Mouse (Mus musculus): ENCODE measurements around the gene Sec24d. TPM values are rescaled to one million over a fixed set of nuclear protein-coding genes. Genes with fewer than 3 reads are reported as not detected.
A peak's percentile ranks its signal among the peaks of the same experiment; 100 is the strongest.

Sec24d gene
- total RNA-seq, 2 experiments from 2014 or later = 61.3 to 69.4 TPM

DNA sequence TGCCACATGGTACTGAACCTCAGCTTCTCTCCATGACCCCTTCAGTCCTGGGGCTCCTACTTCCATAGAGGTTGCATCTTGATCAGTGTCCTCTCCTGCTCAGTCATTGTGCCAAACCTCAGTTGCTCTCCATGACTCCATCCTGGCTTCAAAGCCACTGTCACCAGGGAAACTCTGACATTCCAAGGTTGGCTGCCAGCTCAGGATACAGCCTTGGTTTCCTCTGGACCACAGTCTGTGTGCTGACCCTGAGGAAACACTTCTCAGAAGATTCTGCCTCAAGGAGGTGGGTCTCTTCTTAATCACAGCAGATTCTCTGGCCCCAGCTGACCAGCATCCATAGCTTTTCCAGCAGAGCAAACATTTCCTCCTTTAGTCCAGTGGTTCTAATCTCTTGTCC, 24.4 kb downstream of the Sec24d start:
- no peak for DNase-seq (ENCODE audit: low spot score in 2 of 2)

DNA sequence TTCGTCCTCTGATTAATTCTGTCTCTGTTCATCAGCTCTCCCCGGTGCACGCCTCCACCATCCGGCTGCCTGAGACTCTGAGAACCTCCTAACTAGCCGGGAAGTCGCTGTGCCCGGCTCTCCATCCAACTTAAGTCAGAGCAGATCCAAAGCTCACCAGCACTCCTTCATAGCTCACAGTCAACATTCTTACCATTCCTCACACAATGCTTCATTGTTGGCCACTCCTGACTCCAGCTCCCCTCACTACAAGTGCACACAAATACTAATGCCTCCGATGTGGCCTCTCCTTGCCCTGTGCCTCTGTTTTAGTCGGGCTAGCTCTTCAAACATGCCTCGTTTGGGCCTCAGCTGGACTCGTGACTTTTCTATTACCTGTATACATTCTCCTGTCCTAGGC, 29.4 kb downstream of the Sec24d start:
- DNase-seq (ENCODE audit: low spot score in 2 of 2) = no peak

- DNase-seq (ENCODE audit: low spot score in 2 of 2) = no peak
Observed at GRCm38 (mm10) chr3:123298283-123298682, 31.0 kb downstream of the Sec24d start.

DNA sequence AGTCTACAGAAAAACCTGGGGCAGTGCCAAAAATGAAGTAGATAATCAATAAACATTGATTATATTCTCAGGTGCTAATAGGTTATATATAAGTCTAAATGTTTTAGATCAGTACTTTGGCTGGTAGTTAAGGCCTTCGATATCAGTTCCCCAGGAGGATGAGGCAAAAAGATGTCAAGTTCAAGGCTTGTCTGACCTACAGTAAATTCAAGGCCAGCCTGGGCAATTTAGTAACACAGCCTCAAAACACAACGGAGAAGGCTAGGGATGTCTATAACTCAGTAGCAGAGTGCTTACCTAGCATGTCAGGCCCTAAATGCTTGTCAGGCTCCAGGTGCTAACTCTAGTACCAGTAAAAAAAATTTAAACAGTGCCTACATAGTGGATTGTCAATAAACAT, 34.3 kb downstream of the Sec24d start:
- no peak for DNase-seq (ENCODE audit: low spot score in 2 of 2)

GRCm38 (mm10) chr3:123305611-123306010, 38.4 kb downstream of the Sec24d start:
- DNase-seq (ENCODE audit: low spot score in 2 of 2) = no peak

GRCm38 (mm10) chr3:123307446-123307845, 40.2 kb downstream of the Sec24d start:
- no peak for DNase-seq (ENCODE audit: low spot score in 2 of 2)

DNA sequence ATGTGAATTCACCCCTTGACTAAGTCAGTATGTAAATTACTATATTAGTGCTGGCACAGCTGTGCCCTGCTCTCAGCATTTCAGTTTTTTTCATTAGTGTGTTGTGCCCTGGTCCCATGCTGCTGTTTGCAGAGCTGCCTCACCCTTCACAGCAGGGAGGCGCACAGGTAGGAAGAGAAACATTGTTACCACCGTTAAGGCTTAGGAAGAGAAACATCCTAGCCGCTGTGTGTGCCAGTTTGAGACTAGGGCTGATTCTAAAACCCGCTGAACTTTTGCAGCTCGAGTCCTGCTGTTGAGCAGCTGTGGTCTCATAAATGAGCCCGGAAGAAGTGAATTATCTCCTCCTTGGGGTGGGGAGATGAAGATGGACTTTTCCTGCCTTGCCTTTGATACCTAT, 41.9 kb downstream of the Sec24d start:
- no peak for DNase-seq (ENCODE audit: low spot score in 2 of 2)

DNA sequence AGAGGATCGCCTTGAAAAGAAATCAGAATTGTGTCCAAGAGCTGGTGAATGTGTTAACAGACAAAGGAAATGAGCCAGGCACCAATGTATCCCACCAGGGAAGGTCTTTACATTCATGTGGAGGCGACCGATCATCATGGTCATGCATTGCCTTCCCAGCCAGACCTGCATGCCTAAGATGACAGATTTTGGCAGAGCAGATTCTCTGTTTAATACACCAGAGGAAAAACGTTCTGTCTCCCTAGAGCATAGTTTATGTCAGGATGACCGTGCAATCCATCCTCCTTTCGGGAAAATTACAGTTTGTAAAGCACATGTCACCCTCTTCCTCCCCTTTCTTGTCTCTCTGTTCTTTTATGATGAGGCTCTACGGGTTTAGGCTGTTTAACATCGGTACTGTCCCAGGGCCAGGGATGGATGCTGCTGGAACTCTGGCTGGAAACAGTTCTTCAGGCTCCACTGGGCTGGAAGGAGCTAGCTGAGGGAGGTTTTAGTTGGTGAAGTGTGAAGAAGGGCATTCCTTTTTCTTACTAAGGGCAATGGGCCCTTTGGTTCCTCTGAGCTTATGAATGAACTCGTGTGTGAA, 45.3 kb downstream of the Sec24d start:
- no peak for DNase-seq (ENCODE audit: low spot score in 2 of 2)

DNA sequence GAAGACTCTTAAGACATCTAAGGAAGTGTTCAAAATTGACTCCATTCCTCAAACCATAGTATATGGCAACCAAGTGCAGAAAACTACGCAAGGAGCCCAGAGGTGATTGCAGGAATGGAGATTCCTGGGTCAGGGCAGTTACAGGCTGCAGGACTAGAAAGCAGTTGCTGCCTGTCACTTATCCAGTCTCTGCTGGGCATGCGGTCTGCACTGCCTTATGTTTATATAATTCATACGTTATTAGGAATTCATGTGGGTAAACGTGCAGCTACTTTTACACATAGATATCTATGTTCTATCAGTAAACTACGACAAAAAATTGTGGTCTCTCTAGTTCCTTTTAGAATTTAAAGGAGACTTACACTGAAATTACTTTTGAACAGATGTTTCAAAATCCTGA, 46.2 kb downstream of the Sec24d start:
- no peak for DNase-seq (ENCODE audit: low spot score in 2 of 2)

- no peak for DNase-seq (ENCODE audit: low spot score in 2 of 2)
Observed at GRCm38 (mm10) chr3:123313920-123314614, 46.8 kb downstream of the Sec24d start.

GRCm38 (mm10) chr3:123316066-123316465, 48.8 kb downstream of the Sec24d start:
- no peak for DNase-seq (ENCODE audit: low spot score in 2 of 2)

DNA sequence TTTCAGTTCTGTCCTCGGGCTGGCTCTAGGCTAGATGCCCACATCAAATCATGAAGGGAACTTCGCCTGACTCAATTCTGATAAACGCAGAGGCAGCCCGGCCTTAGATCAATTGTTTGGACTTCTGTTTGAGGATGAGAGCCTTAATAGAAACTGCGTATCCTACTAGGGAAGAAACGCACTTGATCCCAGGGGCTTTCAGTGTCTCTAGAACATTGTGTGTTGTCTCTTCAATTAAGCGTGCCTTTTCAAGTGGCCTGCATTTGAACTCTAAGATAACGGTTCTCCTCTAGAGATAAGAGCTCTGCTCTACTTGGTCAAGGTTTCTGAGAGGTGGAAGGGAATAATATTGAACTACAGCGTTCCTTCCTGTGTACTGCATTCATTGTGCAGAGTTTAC, 49.8 kb downstream of the Sec24d start:
- no peak for DNase-seq (ENCODE audit: low spot score in 2 of 2)

DNA sequence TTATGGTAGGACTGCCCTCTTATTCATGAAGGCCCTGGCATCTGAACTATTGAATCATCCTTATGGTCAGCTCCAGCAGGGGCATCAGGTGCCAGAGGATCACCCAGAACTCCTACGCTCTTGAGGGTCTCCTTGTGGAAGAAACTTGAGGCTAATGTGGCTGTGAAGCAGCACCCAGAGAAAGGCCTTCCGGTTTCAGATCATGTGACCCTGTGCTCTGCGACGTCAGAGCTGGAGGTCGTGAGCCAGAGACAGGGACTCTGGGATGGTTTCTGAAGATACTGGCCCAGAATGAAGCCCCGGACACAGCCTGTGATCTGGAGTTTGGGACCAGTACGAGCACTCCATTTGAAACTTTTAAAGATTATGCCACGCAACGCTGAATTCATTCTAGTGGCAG, 53.1 kb downstream of the Sec24d start:
- no peak for DNase-seq (ENCODE audit: low spot score in 2 of 2)

DNA sequence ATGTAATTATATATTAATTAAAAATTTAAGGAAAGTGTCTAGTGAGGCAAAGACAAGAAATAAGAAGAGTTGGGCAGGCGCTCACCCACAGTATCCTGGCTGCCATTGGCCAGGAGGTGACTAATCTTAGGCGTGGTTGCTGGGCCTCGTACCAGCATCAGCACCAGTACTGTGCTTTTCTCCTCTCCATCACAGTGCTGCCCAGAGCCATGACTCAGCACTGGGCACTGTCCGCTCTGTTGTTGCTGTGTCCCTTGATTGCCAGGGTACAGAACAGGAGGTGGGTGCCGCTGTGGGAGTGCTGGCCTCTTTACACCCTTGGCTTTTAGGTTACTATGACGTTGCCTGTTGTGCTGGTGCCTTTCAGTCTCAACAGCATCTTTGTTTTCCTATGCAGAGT, 54.4 kb downstream of the Sec24d start:
- no peak for DNase-seq (ENCODE audit: low spot score in 2 of 2)

DNA sequence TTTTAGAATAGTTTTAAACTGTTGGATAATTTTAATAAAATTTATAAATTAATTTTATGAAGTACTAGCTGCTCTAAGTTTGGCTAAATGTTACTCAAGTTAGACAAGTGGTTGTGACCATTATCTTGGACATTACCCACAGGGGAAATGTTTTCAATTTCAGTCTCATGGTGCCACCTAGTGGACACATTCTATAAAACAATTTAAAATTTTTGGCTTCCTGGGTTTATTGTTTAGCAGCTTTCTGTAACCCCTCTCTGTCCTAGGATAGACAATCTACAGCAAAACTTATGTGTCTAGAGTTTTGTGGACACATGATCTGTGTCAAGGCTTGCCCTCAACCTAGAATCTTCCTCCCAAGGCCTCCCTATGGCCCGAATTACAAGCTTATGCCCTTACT, 54.9 kb downstream of the Sec24d start:
- no peak for DNase-seq (ENCODE audit: low spot score in 2 of 2)

GRCm38 (mm10) chr3:123324326-123324725, 57.1 kb downstream of the Sec24d start:
- DNase-seq (ENCODE audit: low spot score in 2 of 2) = no peak

DNA sequence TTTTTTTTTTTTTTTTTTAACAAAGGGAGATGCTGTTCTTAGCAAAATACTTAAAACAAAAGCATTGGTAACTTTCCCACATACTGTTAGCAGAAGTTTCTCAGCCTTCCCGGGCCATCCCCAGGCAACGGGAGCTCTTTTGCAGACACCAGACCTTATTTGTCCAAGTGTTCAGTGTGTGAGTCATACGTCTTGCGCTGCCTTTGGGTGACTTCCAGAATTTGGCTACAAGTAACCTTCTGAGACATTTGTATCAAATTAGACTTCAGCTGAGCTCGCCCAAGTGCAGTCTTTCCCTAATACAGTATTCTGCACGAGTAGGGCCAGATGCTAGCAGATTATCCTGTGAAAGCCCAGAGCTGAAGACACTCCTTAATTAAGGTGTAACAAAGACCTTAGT, 62.0 kb downstream of the Sec24d start:
- peak; percentile 28 to 68 for DNase-seq (ENCODE audit: low spot score in 2 of 2)

DNA sequence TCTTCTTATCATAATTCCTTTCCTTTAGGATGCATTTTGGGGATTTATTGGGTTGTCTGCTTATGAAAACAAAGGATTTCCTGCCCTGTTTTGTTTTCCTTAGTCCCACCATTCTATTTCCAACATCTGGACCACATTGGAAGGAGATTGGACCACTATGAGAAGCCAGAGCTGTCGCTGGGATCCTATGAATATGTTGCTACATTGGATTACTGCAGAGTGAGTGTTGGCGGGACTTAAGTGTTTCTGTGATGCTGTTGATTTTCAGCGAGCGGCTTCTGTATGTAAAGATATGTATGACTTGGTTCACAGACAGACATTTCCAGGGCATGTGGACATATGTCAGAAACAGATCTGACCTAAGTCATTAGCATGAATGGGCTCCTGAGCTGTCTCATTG, 63.0 kb downstream of the Sec24d start:
- DNase-seq (ENCODE audit: low spot score in 2 of 2) = no peak

DNA sequence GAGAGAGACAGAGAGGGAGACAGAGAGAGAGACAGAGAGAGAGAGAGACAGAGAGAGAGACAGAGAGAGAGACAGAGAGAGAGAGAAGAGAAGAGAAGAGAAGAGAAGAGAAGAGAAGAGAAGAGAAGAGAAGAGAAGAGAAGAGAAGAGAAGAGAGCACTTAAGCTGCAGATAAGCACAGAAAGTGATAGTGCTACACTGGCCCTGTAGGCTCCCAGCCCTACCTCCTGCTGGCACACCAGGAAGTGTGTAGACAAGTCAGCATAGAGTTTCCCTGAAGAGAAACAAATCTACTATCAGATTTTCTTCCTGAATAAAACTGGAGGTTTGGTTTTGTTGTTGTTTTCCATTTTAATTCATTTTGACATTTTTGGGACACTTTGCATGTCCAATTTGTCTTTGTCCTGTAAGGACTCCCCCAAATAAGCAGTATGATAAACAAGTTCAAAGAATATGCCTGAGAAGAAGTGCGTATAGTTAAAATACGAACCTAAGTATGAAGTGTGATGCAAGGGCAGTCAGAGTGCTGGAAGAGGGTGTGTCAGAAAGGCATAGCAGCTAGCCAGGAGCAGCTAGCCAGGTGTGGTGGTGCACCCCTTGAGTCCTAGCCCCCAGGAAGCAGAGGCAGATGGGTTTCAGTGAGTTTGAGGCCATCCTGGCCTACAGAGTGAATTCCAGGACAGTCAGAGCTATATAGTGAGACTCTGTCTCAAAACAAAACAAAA, 65.2 kb downstream of the Sec24d start:
- DNase-seq (ENCODE audit: low spot score in 2 of 2) = no peak

DNA sequence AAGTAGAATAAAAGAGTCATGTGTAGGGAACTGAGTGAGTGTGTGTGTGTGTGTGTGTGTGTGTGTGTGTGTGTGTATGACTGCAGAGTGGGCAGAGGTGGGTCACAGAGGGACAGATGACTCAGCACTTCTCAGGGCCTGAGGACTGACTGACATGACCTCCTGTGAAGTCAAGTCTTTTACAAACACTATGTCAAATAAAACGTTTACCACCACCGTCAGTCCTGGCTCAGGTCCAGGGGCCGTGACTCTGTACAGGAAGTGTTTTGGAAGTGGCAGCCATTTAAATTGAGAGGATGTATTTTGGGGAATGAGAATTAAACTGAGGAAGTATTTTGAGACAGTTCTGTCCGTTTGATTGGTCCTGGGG, 65.8 kb downstream of the Sec24d start:
- DNase-seq (ENCODE audit: low spot score in 2 of 2) = no peak

GRCm38 (mm10) chr3:123334947-123335346, 67.7 kb downstream of the Sec24d start:
- DNase-seq (ENCODE audit: low spot score in 2 of 2) = no peak

GRCm38 (mm10) chr3:123335480-123335879, 68.2 kb downstream of the Sec24d start:
- DNase-seq (ENCODE audit: low spot score in 2 of 2) = no peak

GRCm38 (mm10) chr3:123336455-123336854, 69.2 kb downstream of the Sec24d start:
- DNase-seq (ENCODE audit: low spot score in 2 of 2) = no peak
